In the genomic region with DNA sequence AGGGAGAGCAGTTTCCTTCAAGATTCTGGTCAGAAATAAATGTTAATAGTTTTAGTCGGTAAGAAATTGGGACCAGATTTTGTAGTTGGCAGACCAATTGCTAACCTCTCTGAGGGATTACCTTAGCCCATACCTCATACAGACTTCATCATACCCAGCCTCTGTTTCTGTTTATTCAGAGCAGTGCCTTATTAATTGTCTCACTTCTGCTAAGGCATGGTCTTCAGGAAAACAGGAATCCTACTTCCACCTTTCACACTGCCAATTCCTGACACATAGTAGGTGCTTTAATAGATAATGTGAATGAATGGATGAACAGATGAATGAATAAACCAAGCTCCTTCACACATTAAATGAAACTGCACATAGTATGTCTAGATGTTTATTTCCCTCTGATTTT, we compare ENCODE assay signal across 25 mouse cellular contexts.
"Had no signal": no experiment of that assay in that cellular context is flagged by ENCODE, and none has a peak within 500 bp of the region (broad histone marks: within the 10 kb centered on the region; RNA-seq: fewer than 3 reads in every experiment).

No protein-coding gene starts in this region.

- ATAC-seq: hindbrain, postnatal 0 days; intestine, postnatal 0 days had no signal

- H3K27ac ChIP-seq: gastrocnemius, adult 2 months; heart, embryonic 10.5 days; hindbrain, embryonic 10.5 days; hindbrain, embryonic 12.5 days; hindbrain, embryonic 14.5 days; hindbrain, postnatal 0 days; layer of hippocampus, adult 2 months; left cerebral cortex, adult 2 months; limb, embryonic 13.5 days; liver, embryonic 13.5 days; liver, embryonic 15.5 days had no signal

- H3K27me3 ChIP-seq: heart, embryonic 12.5 days; hindbrain, embryonic 12.5 days; limb, embryonic 13.5 days; liver, embryonic 13.5 days; liver, embryonic 15.5 days had no signal

- DNase-seq: gastrocnemius, adult 2 months; gastrocnemius, postnatal 10 days; gastrocnemius, postnatal 25 days; heart, adult 18-20 months; heart, postnatal 10 days; heart, postnatal 4 days; kidney, adult 18-20 months; kidney, adult 8-10 months; kidney, postnatal 10 days; kidney, postnatal 25 days; kidney, postnatal 4 days; liver; liver, embryonic 13.5 days had no signal

- H3K4me2 ChIP-seq: heart, embryonic 12.5 days; hindbrain, embryonic 12.5 days; hindbrain, embryonic 14.5 days; limb, embryonic 13.5 days; liver, embryonic 11.5 days; liver, embryonic 13.5 days; liver, embryonic 15.5 days had no signal

- H3K36me3 ChIP-seq: heart, embryonic 10.5 days; heart, embryonic 12.5 days; hindbrain, embryonic 10.5 days; hindbrain, embryonic 12.5 days; limb, embryonic 13.5 days; liver, embryonic 13.5 days; liver, embryonic 15.5 days had no signal

- H3K9me3 ChIP-seq: heart, embryonic 10.5 days; heart, embryonic 12.5 days; hindbrain, embryonic 10.5 days; hindbrain, embryonic 12.5 days; limb, embryonic 13.5 days; liver, embryonic 13.5 days; liver, embryonic 15.5 days had no signal

- H3K9ac ChIP-seq: heart, embryonic 12.5 days; hindbrain, embryonic 12.5 days; hindbrain, embryonic 14.5 days; limb, embryonic 13.5 days; liver, embryonic 13.5 days; liver, embryonic 15.5 days had no signal

- H3K4me3 ChIP-seq: gastrocnemius, adult 2 months; heart, embryonic 10.5 days; heart, embryonic 12.5 days; hindbrain, embryonic 10.5 days; hindbrain, embryonic 12.5 days; layer of hippocampus, adult 2 months; left cerebral cortex, adult 2 months; limb, embryonic 13.5 days; liver, embryonic 13.5 days; liver, embryonic 15.5 days had no signal
